Mouse (Mus musculus) stomach, postnatal 0 days (tissue): ENCODE measurements around the gene Senp1.

Experiments used
- CTCF ChIP-seq: IDR thresholded peaks from 2 replicates; pipeline ENCODE4 v1.5.1; 2016; ENCODE audit warnings: antibody characterized with exemption, low read depth, mild to moderate bottlenecking, moderate library complexity
- EP300 ChIP-seq: optimal IDR thresholded peaks from 2 replicates; pipeline ENCODE3; 2016; ENCODE audit warnings: antibody characterized with exemption

DNA sequence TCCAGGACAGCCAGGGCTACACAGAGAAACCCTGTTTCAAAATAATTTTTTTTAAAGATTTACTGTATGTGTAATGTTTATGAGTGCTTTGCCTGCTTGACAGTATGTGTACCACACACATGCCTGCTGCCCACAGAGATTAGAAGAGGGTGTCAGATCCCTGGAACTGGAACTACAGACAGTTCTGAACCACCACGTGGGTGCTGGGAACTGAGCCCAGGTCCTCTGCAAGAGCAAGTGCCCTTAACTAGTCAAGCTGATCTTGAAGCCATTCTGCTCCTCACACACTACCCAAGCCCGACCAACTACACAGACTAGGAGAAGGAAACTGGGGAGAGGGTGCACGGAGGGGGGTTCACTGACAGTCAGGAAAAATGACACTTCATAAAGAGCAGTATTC lies 39.9 kb upstream of the Senp1 start:
- TF ChIP-seq CTCF (no peak), EP300 (no peak)
